Mouse (Mus musculus): Measurements from ENCODE around the gene 0610040J01Rik.

GRCm38 (mm10) chr5:63837115-63837514 lies 25.0 kb downstream of the 0610040J01Rik start:
- TF ChIP-seq CTCF (IDR thresholded peaks at IDR 0.05; ENCODE audit: borderline replicate concordance, insufficient read depth, low read depth, low read length) (no peak), POLR2A (IDR thresholded peaks at IDR 0.05; ENCODE audit: borderline replicate concordance, insufficient read depth, low read length) (no peak)
